Mouse (Mus musculus): ENCODE data around the gene Gm10271. TPM values are rescaled to one million over a fixed set of nuclear protein-coding genes. Genes with fewer than 3 reads are reported as not detected.

Gene Gm10271
- polyA plus RNA-seq, 1 experiment: not detected

- TF ChIP-seq POLR2A (IDR thresholded peaks at IDR 0.05; ENCODE audit: low read depth, low read length): no peak
- TF ChIP-seq CTCF (IDR thresholded peaks at IDR 0.05; ENCODE audit: borderline replicate concordance, insufficient read depth, low read length): no peak
- Histone ChIP-seq H3K27ac (ENCODE audit: insufficient read depth, low read length) (no peak overlapping the region), H3K4me1 (ENCODE audit: control insufficient read depth, insufficient read depth, low read length) (peaks cover 3% of the 10 kb centered on the region), H3K4me3 (ENCODE audit: insufficient read depth, low read length) (no peak overlapping the region)
Measured at GRCm38 (mm10) chr10:116962152-116962551, 10.3 kb downstream of the Gm10271 start.

DNA sequence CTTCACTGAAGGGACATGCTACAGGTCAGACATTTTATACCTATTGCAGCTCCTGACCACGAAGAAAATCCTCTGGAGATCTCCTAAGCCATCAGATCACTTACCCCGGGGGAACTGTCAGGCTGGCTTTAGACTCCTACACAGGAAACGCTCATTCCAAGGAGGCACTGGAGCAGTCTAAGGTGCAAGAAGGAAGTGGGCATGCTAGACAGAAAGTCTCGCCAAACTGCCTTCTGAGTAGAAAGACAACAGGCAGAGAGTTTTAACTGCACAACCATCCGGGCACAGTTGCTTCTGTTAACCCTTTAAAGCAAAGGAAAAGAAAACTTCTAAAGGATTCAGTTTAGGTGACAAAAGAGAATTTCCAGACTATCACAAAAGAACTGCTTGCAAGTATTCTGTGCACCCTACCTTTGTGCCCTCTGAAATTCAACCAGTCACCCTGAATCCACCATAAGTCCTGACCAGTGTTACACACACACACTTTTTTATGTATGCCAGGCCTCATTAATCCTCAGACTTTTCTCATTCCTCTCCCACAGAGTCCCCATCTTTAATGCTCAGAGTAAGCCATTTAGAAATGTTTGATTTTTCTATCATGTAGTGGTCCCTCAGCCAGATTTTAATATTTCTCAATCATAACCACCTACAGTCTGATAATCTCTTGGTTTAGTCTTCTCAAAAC is 14.4 kb downstream of the Gm10271 start:
- no peak overlapping the region for H3K4me3 ChIP-seq (ENCODE audit: insufficient read depth, low read length)
- TF ChIP-seq POLR2A (IDR thresholded peaks at IDR 0.05; ENCODE audit: low read depth, low read length): no peak
- TF ChIP-seq CTCF (IDR thresholded peaks at IDR 0.05; ENCODE audit: borderline replicate concordance, insufficient read depth, low read length): no peak
- H3K27ac ChIP-seq (ENCODE audit: insufficient read depth, low read length): no peak overlapping the region
- peaks cover 6% of the 10 kb centered on the region for H3K4me1 ChIP-seq (ENCODE audit: control insufficient read depth, insufficient read depth, low read length)

DNA sequence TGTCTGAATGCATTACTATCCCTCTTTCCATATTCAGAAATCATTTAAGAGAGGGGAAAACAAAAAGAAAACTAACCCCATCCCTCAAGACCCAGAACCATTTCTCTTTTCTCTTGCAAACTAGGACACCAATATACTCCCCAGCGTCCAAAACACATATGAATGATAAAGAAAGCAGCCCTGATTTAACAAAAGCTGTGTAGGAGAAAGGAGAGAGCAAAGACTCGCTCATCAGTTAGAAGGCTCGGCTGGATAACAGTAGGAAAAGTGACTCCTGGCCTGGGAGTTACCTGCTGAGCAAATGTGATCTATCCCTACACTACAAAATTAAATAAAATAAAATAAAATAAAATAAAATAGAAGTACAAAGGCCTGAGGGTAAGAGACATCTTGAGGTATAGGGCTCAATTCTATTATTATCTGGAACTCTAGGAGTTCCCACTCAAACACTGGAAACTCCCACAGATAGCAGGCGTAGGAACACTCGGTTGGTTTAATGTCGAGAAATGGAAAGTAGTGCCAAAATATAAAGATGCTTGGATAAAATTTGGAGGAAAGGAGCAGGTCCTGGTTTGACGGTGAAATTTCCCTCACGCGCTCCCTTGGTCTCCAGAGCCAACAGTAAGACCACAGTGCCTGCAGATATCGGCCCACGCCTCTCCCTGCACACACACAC is 15.8 kb downstream of the Gm10271 start:
- no peak overlapping the region for H3K4me3 ChIP-seq (ENCODE audit: insufficient read depth, low read length)
- H3K27ac ChIP-seq (ENCODE audit: insufficient read depth, low read length): no peak overlapping the region
- TF ChIP-seq POLR2A (IDR thresholded peaks at IDR 0.05; ENCODE audit: low read depth, low read length): no peak
- TF ChIP-seq CTCF (IDR thresholded peaks at IDR 0.05; ENCODE audit: borderline replicate concordance, insufficient read depth, low read length): no peak
- H3K4me1 ChIP-seq (ENCODE audit: control insufficient read depth, insufficient read depth, low read length): peaks cover 6% of the 10 kb centered on the region

DNA sequence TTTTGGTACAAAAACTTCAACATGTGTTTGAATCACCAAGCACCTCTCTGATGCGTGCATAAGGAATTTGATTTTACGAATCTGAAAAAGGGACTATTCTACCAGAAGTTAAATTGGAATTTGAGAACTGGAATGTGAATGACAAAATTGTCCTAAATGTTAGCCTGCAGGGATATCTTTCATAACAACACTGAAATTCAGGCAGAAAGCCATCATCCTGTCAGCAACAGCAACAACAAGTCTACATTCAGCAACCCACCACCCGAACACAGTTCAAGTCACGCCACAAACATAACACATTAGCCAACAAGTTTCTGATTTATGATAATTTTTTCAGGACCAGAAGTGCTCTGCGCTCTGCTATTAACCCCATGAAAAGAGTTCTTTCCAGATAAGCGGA is 17.2 kb downstream of the Gm10271 start:
- Histone ChIP-seq H3K4me1 (ENCODE audit: control insufficient read depth, insufficient read depth, low read length) (peaks cover 6% of the 10 kb centered on the region), H3K4me3 (ENCODE audit: insufficient read depth, low read length) (no peak overlapping the region), H3K27ac (ENCODE audit: insufficient read depth, low read length) (peak overlapping the region; percentile 2; the same call in 1 of the 2 replicates)
- TF ChIP-seq POLR2A (IDR thresholded peaks at IDR 0.05; ENCODE audit: low read depth, low read length) (no peak), CTCF (IDR thresholded peaks at IDR 0.05; ENCODE audit: borderline replicate concordance, insufficient read depth, low read length) (no peak)

DNA sequence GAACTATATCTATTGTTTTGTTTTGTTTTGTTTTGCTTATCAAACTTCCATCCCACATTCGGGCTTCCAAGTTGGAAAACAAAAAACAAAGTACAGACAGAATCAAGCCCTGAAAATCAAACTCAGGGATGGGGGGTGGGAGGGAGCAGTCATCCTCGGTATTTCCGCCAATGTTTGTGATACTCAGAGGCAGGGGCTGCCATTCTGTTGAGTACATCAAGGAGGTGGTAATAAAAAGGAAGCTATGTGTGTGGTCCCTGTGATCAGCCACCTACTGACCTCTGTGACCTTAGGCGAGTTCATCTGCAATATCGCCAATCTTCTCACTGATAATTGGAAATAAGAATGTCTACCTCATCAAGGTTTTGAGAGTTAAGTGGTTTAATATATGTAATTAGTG is 21.5 kb downstream of the Gm10271 start:
- TF ChIP-seq POLR2A (IDR thresholded peaks at IDR 0.05; ENCODE audit: low read depth, low read length) (no peak), CTCF (IDR thresholded peaks at IDR 0.05; ENCODE audit: borderline replicate concordance, insufficient read depth, low read length) (no peak)
- H3K27ac ChIP-seq (ENCODE audit: insufficient read depth, low read length): no peak overlapping the region
- peaks cover 6% of the 10 kb centered on the region for H3K4me1 ChIP-seq (ENCODE audit: control insufficient read depth, insufficient read depth, low read length)
- peak overlapping the region; percentile 60 for H3K4me3 ChIP-seq (ENCODE audit: insufficient read depth, low read length)

- peaks cover 6% of the 10 kb centered on the region for H3K4me1 ChIP-seq (ENCODE audit: control insufficient read depth, insufficient read depth, low read length)
- peak within 1 kb of the TSS; percentile 82 for H3K4me3 ChIP-seq (ENCODE audit: insufficient read depth, low read length)
- TF ChIP-seq CTCF (IDR thresholded peaks at IDR 0.05; ENCODE audit: borderline replicate concordance, insufficient read depth, low read length) (peak; percentile 71), POLR2A (IDR thresholded peaks at IDR 0.05; ENCODE audit: low read depth, low read length) (peak; percentile 72)
- H3K27ac ChIP-seq (ENCODE audit: insufficient read depth, low read length): no peak within 1 kb of the TSS
Measured at GRCm38 (mm10) chr10:116950009-116950769, 22.2 kb downstream of the Gm10271 start, which contains the start of gene Rab3ip. Gene Rab3ip, minus strand, starts transcription at chr10:116950769.

GRCm38 (mm10) chr10:116949111-116950008 is 23.0 kb downstream of the Gm10271 start:
- Histone ChIP-seq H3K4me3 (ENCODE audit: insufficient read depth, low read length) (peak overlapping the region; percentile 82), H3K4me1 (ENCODE audit: control insufficient read depth, insufficient read depth, low read length) (peaks cover under 1% of the 10 kb centered on the region), H3K27ac (ENCODE audit: insufficient read depth, low read length) (no peak overlapping the region)
- no peak for TF ChIP-seq CTCF (IDR thresholded peaks at IDR 0.05; ENCODE audit: borderline replicate concordance, insufficient read depth, low read length)
- TF ChIP-seq POLR2A (IDR thresholded peaks at IDR 0.05; ENCODE audit: low read depth, low read length): no peak

DNA sequence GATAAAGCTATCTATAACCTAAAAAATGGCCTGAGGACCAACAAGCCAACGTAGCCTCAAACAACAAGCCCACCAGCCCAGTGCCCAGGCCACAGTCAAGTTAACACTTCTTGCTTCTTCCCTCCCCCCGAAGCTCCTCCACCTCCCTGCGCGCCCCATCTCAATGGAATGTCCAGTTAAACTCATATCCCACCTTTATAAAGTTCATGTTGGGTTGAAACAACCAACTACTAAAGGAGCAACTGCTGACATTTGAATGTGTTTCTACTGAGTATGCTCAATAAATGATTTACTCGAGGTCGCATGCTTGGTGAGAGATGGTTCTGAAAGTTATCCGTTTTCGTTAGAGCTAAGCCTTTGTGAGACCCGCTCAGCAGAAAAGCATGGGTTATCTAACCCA is 24.0 kb downstream of the Gm10271 start:
- TF ChIP-seq CTCF (IDR thresholded peaks at IDR 0.05; ENCODE audit: borderline replicate concordance, insufficient read depth, low read length): no peak
- no peak for TF ChIP-seq POLR2A (IDR thresholded peaks at IDR 0.05; ENCODE audit: low read depth, low read length)
- peak overlapping the region; percentile 82 for H3K4me3 ChIP-seq (ENCODE audit: insufficient read depth, low read length)
- no peaks in the 10 kb centered on the region; the same call in 1 of the 2 replicates for H3K4me1 ChIP-seq (ENCODE audit: control insufficient read depth, insufficient read depth, low read length)
- H3K27ac ChIP-seq (ENCODE audit: insufficient read depth, low read length): no peak overlapping the region

DNA sequence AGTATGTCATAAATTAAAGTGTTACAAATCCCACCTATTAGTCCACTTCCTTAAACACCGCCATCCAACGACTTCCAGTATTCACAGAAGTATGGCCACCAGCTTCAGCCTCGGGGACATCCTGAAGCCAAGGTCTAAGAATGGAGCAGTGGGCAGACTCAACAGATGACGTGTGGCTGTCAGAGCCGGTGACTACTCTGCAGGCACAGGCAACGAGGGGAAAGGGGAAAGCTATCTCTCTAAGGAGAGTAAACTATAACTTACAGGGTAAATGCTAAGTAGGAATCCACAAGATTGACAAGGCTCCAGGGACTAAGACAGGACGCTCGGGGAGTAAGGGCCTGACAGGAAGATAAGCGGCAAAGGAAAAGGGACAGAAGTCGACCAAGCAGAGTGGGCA is 27.5 kb downstream of the Gm10271 start:
- no peaks in the 10 kb centered on the region for H3K4me1 ChIP-seq (ENCODE audit: control insufficient read depth, insufficient read depth, low read length)
- no peak overlapping the region for H3K27ac ChIP-seq (ENCODE audit: insufficient read depth, low read length)
- TF ChIP-seq POLR2A (IDR thresholded peaks at IDR 0.05; ENCODE audit: low read depth, low read length) (no peak), CTCF (IDR thresholded peaks at IDR 0.05; ENCODE audit: borderline replicate concordance, insufficient read depth, low read length) (no peak)
- H3K4me3 ChIP-seq (ENCODE audit: insufficient read depth, low read length): no peak overlapping the region

All from embryonic fibroblast, embryonic 13.5 days (primary cell).